Mouse (Mus musculus) bone marrow, adult 2 months (tissue): ENCODE measurements around the gene F2rl1.

Experiments used
- CTCF ChIP-seq: fragments of 200-500 bp; IDR thresholded peaks from 2 replicates; pipeline ENCODE4 v1.5.1; 2011; ENCODE audit warnings: low read length, control low read depth; ENCODE audit not compliant: control insufficient read depth, insufficient read depth
- POLR2A ChIP-seq: fragments of 200-500 bp; IDR thresholded peaks from 2 replicates; pipeline ENCODE4 v1.6.1; 2011; ENCODE audit warnings: low read depth, mild to moderate bottlenecking, control low read depth, low read length, borderline replicate concordance; ENCODE audit not compliant: control insufficient read depth

GRCm38 (mm10) chr13:95570877-95571276, 45.9 kb upstream of the F2rl1 start:
- TF ChIP-seq CTCF (no peak), POLR2A (no peak)
